Mouse (Mus musculus): ENCODE data around the gene Tmem266.

DNA sequence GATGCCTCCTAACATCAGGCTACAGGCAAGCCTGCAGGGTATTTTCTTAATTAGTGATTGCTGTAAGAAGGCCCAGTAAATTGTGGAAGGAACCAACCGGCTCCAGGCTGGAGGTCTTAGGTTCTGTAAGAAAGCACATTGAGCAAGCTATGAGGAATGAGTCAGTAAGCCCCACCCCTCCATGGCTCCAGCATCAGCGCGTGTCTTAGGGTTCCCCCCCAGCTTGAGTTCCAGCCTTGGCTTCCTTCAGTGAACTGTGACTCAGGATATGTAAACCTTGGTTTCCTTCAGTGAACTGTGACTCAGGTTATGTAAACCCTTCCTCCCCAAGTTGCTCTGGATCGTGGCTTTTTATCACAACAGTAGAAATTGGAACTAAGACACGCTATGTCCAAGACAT lies 35.3 kb downstream of the Tmem266 start:
- TF ChIP-seq CTCF (IDR thresholded peaks at IDR 0.05; ENCODE audit: extremely low read depth, insufficient read length, insufficient replicate concordance, low read depth, low read length) = no peak
- no peak for TF ChIP-seq POLR2A (IDR thresholded peaks at IDR 0.05; ENCODE audit: low read depth, low read length)
